Mouse (Mus musculus): ENCODE results near the gene Creb3l2. TPM values are rescaled to one million over a fixed set of nuclear protein-coding genes. Genes with fewer than 3 reads are reported as not detected.

Gene Creb3l2
- polyA plus RNA-seq, 1 experiment from 2014 or later: 4.1 TPM

DNA sequence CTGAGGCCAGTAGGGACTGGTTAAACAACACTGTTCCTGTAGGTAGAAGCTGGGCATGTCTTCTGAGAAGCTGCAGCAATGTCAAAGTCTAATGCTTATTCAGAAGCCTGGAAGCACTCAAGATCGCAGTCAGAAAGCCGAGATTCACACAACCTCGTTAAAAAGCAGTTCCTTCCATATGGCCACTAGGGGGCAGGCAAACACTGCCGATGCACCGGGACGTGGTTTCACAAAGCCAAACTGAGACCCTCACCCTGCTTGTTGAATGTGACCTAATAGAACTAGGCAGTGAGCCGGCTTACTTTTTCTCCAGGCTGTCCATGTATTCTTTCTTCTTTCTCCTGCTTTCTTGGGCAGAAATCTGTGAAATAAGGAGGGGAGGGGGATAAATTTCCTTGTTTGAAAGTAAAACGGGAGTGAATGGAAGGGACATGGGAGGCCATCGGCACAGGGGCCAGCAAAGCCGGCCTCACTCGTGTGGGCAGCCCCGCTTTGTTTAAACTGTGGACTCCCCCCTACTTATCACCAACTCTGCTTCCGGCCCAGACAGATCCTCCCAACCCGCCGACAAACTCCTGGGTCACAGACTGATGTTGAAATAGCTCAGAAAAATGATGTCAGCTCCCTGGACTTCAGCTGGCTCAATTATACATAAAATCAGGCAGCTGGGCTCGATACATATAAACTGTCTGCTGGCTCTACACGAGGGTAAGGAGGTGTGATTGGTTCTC is 87.3 kb downstream of the Creb3l2 start:
- Histone ChIP-seq H3K27ac (no peak overlapping the region), H3K4me1 (replicated peaks) (peaks cover 6% of the 10 kb centered on the region; the same call in 1 of the 2 replicates), H3K4me3 (no peak overlapping the region), H3K27me3 (no peaks in the 10 kb centered on the region), H3K36me3 (peaks cover 2% of the 10 kb centered on the region; the same call in 1 of the 2 replicates), H3K4me2 (0 out of 2 replicates have a peak overlapping the region, but pooled peaks have one; percentile 10), H3K9me3 (no peaks in the 10 kb centered on the region), H3K9ac (no peak overlapping the region)
- WGBS: 40% methylated on average over 17 of the region's 17 CpGs
- ATAC-seq (ENCODE audit: low FRiP score): peak; percentile 52; the same call in 1 of the 2 replicates

- H3K4me1 ChIP-seq (replicated peaks): peaks cover 6% of the 10 kb centered on the region; the same call in 1 of the 2 replicates
- H3K4me2 ChIP-seq: no peak overlapping the region
- H3K9ac ChIP-seq: no peak overlapping the region
- no peak overlapping the region for H3K4me3 ChIP-seq
- peaks cover 2% of the 10 kb centered on the region; the same call in 1 of the 2 replicates for H3K36me3 ChIP-seq
- no peaks in the 10 kb centered on the region for H3K27me3 ChIP-seq
- WGBS: 83% methylated on average over 9 of the region's 9 CpGs
- ATAC-seq (ENCODE audit: low FRiP score): no peak
- H3K27ac ChIP-seq: no peak overlapping the region
- H3K9me3 ChIP-seq: no peaks in the 10 kb centered on the region
Measured at GRCm38 (mm10) chr6:37353616-37354015, 88.3 kb downstream of the Creb3l2 start.

GRCm38 (mm10) chr6:37351731-37352380 is 90.1 kb downstream of the Creb3l2 start:
- H3K9me3 ChIP-seq: no peaks in the 10 kb centered on the region
- ATAC-seq (ENCODE audit: low FRiP score): peak; percentile 76; the same call in 1 of the 2 replicates
- peaks cover 6% of the 10 kb centered on the region; the same call in 1 of the 2 replicates for H3K4me1 ChIP-seq (replicated peaks)
- no peaks in the 10 kb centered on the region for H3K27me3 ChIP-seq
- no peak overlapping the region for H3K4me3 ChIP-seq
- no peak overlapping the region for H3K4me2 ChIP-seq
- H3K36me3 ChIP-seq: peaks cover 2% of the 10 kb centered on the region; the same call in 1 of the 2 replicates
- H3K27ac ChIP-seq: no peak overlapping the region
- 19% methylated on average over 10 of the region's 10 CpGs for WGBS
- H3K9ac ChIP-seq: 0 out of 2 replicates have a peak overlapping the region, but pooled peaks have one; percentile 29

DNA sequence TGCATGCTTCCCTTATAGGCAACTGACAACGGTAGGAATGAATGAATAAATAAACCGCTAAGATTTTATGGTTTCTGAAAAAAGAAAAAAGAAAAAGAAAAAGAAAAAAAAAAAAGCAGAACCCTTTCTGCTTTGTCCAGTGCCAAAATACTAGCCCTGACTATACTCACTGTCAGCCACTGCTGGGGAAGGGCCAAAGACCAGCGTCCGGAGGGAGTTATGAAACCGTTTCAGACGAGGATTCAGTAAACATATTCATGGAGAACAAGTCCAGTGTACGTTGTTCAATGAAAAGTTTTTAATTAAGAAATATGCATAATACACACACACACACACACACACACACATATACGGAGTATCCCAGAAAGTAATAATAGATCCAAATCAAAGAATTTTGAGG is 91.6 kb downstream of the Creb3l2 start:
- Histone ChIP-seq H3K27me3 (no peaks in the 10 kb centered on the region), H3K36me3 (no peaks in the 10 kb centered on the region), H3K9ac (no peak overlapping the region), H3K4me3 (no peak overlapping the region), H3K27ac (no peak overlapping the region), H3K4me2 (no peak overlapping the region), H3K9me3 (no peaks in the 10 kb centered on the region), H3K4me1 (replicated peaks) (peaks cover 6% of the 10 kb centered on the region; the same call in 1 of the 2 replicates)
- WGBS: 93% methylated on average over 8 of the region's 8 CpGs
- no peak for ATAC-seq (ENCODE audit: low FRiP score)

DNA sequence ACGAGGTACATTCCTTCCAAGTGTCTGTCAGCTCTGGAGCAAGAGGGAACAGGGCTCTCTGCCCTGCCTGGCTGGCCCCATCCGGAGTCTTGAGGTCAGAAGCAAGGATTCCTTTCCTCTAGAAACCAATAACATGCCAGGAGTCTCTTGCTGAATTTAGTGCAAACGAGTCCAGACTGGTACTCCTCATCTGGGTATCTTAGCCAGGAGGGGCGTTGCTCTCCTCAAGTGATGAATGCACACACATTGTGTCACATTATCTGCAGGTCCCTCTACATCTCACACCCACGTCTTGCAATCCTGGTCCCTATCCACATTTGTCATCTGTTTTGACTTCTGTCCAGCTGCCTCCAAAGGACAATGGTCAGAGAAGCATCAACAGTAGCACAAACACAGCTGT is 94.3 kb downstream of the Creb3l2 start:
- WGBS: 81% methylated on average over 5 of the region's 5 CpGs

DNA sequence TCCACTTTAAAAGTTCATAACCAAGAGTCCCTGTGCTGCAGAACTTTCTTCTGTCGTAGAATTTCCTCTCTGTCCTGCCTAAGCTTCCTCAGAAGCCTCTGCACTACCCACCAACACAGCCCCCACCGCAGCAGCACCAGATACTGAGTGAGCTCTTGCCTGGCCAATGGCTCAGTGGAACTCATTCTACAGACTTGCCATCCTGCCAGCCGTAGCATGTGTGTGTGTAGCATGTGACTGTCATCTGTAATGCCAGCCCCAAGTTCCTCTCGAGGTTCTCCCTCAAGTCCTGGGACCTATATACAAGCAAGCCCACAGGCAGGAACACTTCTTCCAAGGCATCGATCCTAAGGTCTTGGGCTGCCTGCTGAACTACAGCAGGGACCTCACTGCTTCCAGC is 103.9 kb downstream of the Creb3l2 start:
- Histone ChIP-seq H3K4me2 (no peak overlapping the region), H3K36me3 (peaks cover 5% of the 10 kb centered on the region; the same call in 1 of the 2 replicates), H3K4me1 (replicated peaks) (peaks cover 18% of the 10 kb centered on the region), H3K4me3 (no peak overlapping the region), H3K9ac (no peak overlapping the region), H3K9me3 (no peaks in the 10 kb centered on the region), H3K27ac (no peak overlapping the region), H3K27me3 (no peaks in the 10 kb centered on the region)
- ATAC-seq (ENCODE audit: low FRiP score): no peak
- 90% methylated on average over 5 of the region's 5 CpGs for WGBS

More for the DNA sequence above, 94.3 kb downstream of the Creb3l2 start:
- no peak overlapping the region for H3K4me2 ChIP-seq
- H3K4me1 ChIP-seq (replicated peaks): 0 out of 2 replicates have a peak, but pooled peaks cover 2% of the 10 kb centered on the region
- no peak overlapping the region for H3K4me3 ChIP-seq
- H3K27me3 ChIP-seq: no peaks in the 10 kb centered on the region
- no peak overlapping the region for H3K9ac ChIP-seq
- ATAC-seq (ENCODE audit: low FRiP score): no peak
- H3K36me3 ChIP-seq: no peaks in the 10 kb centered on the region
- no peak overlapping the region for H3K27ac ChIP-seq
- H3K9me3 ChIP-seq: no peaks in the 10 kb centered on the region

GRCm38 (mm10) chr6:37336831-37337260 is 105.1 kb downstream of the Creb3l2 start:
- Histone ChIP-seq H3K27me3 (no peaks in the 10 kb centered on the region), H3K4me3 (no peak overlapping the region), H3K9ac (peak overlapping the region; percentile 51; the same call in 1 of the 2 replicates), H3K4me2 (no peak overlapping the region), H3K4me1 (replicated peaks) (peaks cover 18% of the 10 kb centered on the region), H3K36me3 (peaks cover 5% of the 10 kb centered on the region; the same call in 1 of the 2 replicates), H3K27ac (peak overlapping the region; percentile 69), H3K9me3 (no peaks in the 10 kb centered on the region)
- peak; percentile 65 for ATAC-seq (ENCODE audit: low FRiP score)
- WGBS: 6% methylated on average over 5 of the region's 5 CpGs

- Histone ChIP-seq H3K4me3 (no peak overlapping the region), H3K27ac (peak overlapping the region; percentile 69; the same call in 1 of the 2 replicates), H3K4me2 (no peak overlapping the region), H3K27me3 (no peaks in the 10 kb centered on the region), H3K36me3 (peaks cover 5% of the 10 kb centered on the region; the same call in 1 of the 2 replicates), H3K9me3 (no peaks in the 10 kb centered on the region), H3K9ac (peak overlapping the region; percentile 51; the same call in 1 of the 2 replicates), H3K4me1 (replicated peaks) (peaks cover 20% of the 10 kb centered on the region)
- 57% methylated on average over 7 of the region's 7 CpGs for WGBS
- no peak for ATAC-seq (ENCODE audit: low FRiP score)
Measured at GRCm38 (mm10) chr6:37336381-37336780, 105.6 kb downstream of the Creb3l2 start.

DNA sequence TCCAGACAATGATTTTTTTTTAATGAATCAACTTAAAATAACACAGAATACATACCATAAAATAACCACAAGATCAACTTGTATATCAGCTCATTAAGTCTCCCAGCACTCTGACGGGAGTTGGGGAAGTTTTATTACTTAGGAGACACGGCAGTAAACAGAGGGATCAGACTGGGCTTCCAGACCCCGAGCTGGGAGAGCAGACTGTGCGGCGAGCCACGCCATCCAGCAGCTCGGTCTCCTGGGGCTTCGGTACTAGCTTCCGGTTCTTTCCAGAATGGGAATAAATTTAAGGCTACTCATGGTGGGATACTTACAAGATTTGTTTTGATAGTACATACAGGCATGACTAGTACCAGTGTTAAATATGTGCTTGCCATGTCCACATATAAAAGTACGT is 109.1 kb downstream of the Creb3l2 start:
- ATAC-seq (ENCODE audit: low FRiP score): no peak
- Histone ChIP-seq H3K4me3 (no peak overlapping the region), H3K9ac (no peak overlapping the region), H3K27me3 (no peaks in the 10 kb centered on the region), H3K9me3 (no peaks in the 10 kb centered on the region), H3K4me2 (no peak overlapping the region), H3K27ac (no peak overlapping the region), H3K36me3 (peaks cover 5% of the 10 kb centered on the region; the same call in 1 of the 2 replicates), H3K4me1 (replicated peaks) (peaks cover 49% of the 10 kb centered on the region)
- 78% methylated on average over 10 of the region's 10 CpGs for WGBS

- peak; percentile 79 for ATAC-seq (ENCODE audit: low FRiP score)
- peak overlapping the region; percentile 69 for H3K27ac ChIP-seq
- WGBS: 32% methylated on average over 5 of the region's 5 CpGs
- H3K9me3 ChIP-seq: no peaks in the 10 kb centered on the region
- no peak overlapping the region for H3K9ac ChIP-seq
- H3K36me3 ChIP-seq: peaks cover 5% of the 10 kb centered on the region; the same call in 1 of the 2 replicates
- no peaks in the 10 kb centered on the region for H3K27me3 ChIP-seq
- peaks cover 46% of the 10 kb centered on the region for H3K4me1 ChIP-seq (replicated peaks)
- H3K4me2 ChIP-seq: no peak overlapping the region
- no peak overlapping the region for H3K4me3 ChIP-seq
Measured at GRCm38 (mm10) chr6:37329901-37330864, 111.8 kb downstream of the Creb3l2 start.

DNA sequence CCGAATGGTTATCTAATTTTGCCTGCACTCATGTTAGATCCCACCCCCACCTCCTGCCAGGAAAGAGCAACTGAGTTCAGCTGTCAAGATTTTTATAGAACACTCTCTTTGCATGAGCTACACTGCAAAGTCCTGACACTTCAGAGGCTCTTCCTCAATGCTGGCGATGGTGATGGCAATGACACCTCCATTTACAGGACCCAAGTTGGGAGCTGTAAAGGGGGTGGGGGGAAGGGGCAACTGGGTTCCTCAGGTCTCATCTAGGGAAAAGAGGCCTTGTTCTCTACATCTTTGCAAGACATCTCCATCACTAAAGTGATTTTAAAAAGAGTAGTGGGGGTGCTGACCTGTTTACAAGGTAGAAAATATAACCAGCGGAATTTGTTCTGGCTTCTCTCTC is 112.6 kb downstream of the Creb3l2 start:
- H3K4me1 ChIP-seq (replicated peaks): peaks cover 46% of the 10 kb centered on the region
- no peaks in the 10 kb centered on the region for H3K9me3 ChIP-seq
- peaks cover 5% of the 10 kb centered on the region; the same call in 1 of the 2 replicates for H3K36me3 ChIP-seq
- 82% methylated on average over 3 of the region's 3 CpGs for WGBS
- ATAC-seq (ENCODE audit: low FRiP score): no peak
- H3K27ac ChIP-seq: peak overlapping the region; percentile 61
- H3K4me2 ChIP-seq: no peak overlapping the region
- H3K27me3 ChIP-seq: no peaks in the 10 kb centered on the region
- no peak overlapping the region for H3K4me3 ChIP-seq
- no peak overlapping the region for H3K9ac ChIP-seq
